Mouse (Mus musculus) mouse embryonic stem cell (cell line): Measurements from ENCODE around the gene Dnah7c.

ENCODE experiments used
- in situ Hi-C, 2 experiments: fragments of 300-500 bp; cut with MboI; formaldehyde crosslinking; loops; 1 replicate in 1 of 2; 3 replicates in 1 of 2; pipeline ENCODE4 v1.14.3; 2019 to 2020; ENCODE audit warnings: low sequenced_read_pairs in 2 of 2, low pct_unique_long_range_greater_than_20kb in 1 of 2, mixed read lengths in 1 of 2; ENCODE audit not compliant: unreplicated experiment in 1 of 2

Dnah7c gene

DNA sequence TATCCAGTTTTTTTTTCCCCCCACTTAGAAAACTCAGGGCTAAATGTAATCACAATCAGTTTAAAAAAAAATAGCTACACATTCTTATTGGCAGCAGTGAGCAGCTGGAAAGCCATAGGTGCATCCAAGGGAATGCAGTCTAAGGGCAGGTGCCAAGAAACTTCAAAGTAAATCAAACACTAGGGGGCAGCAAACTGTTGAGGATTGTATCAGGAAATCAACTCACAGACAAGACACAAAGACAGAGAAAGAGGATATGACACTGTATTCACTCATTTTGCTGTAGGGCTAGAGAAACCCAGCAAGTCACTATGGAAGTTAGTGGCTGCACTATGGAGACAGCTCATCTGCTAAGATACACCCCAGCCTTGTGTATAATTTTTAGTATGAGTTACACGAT lies 424.4 kb downstream of the Dnah7c start:
- in situ Hi-C loops: no loop called here

- in situ Hi-C loops: no loop called here
Observed at GRCm38 (mm10) chr1:46851586-46851985, 426.2 kb downstream of the Dnah7c start.

- in situ Hi-C loops: no loop called here
Observed at GRCm38 (mm10) chr1:46852216-46852599, 426.8 kb downstream of the Dnah7c start.

DNA sequence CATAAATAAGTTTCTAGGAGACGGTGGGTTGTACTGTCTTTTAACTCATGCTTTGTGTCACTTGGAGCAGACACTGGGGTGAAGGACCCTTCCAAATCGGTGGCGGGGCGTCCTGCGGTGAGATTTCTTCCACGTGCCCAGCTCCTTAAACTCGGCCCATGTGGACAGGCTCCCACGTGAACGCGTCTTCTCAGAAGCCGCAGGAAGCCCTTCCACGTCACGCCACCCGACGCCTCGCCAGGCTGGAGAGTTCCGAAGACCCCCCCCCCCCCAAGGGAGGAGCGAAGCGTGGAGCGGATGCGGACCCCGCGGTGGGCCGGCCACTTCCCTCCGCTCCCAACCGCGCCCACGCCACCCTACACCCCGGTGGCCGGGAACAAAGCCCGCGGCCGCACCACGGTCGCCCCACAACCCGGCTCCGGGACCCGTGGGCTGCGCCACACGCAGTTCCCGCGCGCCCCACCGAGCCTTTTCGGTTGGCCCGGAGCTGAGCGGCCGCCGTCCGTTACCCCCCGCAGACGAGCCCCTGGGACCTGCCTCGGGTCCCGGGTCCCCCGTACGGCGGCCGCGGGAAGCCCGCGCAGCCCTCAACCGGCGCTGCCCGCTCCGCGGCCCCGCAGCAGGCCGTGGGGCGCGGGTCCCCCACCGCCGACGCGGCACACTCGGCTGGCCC lies 427.3 kb downstream of the Dnah7c start:
- in situ Hi-C loops: no loop called here

DNA sequence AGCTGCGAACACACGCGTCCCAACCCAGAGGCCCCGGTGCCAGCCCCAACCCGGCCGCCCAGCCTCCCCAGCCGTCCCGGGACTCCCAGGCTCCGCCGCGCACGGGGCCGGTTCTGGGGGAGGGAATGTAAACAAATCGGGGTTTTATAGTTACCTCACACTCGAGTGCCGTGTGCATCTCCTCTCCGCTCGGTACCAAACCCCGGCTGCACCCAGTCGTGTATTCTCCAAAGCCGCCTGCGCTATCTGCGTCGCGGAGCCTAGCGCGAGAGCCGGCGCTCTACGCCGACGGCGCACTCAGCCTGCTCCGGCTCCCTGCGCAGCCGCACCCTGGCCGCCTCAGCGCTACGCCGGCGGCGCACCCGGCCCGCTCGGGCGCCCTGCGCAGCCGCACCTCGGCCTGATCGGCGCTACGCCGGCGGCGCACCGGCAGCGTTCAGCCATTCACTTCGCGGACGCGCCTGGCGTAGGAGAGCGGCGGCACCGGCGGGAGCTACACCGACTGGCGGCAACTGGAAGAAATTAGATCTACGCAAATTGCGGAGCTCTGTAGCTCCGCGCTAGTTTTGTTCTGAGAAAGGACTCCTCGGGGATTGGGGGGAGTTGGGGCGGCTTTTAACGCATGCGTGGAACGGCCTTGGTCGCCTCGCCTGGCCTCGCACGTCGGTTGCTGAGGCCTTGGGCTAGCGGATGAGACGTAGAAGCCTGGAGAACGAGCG lies 428.1 kb downstream of the Dnah7c start:
- in situ Hi-C loops: no loop called here

DNA sequence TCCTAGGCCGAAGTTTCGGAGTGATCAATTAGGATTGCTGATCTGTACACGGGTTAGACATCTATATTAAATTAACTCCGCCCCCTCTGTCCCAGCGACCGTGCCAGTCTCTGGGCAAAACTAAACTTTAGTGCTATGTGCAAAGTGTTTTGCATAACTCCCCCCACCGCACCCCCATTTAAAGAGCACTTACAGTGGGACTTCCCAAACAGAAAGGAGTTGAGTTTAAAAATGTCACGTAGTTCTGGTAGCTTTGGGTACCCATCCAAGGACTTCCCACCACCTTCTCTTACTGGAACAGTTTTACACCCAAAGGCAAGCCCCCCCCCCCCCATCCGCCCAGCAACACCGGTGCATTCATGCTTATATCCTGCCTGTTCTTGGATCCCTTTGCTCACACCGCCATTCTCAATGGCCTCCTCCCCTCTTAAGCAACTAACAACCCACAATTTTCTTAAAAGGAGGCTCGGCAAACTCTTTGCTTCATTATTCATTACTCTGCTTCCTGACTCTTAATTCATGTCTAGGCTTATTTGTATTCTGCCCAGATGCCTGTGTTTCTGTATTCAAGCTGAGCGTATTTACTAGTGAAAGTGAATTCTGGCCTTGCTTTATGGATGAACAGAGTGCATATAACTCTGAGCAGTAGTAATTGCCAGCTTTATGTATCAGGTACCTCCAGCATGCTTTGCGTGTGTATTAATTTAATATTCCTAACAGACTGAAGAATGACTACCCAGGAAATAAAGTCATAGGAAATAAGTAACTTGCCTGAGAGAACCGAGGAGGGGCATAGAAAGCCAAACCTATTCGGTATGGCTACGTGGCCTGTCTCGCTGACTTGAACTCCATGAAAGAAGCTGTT lies 428.9 kb downstream of the Dnah7c start:
- in situ Hi-C loops: no loop called here

DNA sequence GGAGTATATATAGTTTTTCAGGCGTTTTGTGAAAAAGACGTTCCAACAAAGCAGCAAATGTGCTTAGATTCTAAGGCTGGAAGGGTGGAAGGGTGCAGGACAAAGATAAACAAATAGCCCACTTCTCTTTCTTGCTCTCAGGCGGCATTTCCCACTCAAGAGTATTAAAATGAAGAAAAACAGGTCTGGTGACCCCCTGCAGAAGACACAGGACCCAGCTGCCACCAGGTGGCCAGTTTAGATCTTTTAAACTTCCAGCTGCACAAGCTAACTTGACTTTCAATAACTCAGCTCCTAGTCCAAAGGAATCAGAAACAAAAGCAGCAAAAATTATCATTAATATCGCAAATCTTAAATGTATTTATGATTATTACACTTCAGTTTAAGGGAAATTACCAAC lies 431.1 kb downstream of the Dnah7c start:
- in situ Hi-C loops: no loop called here
